Mouse (Mus musculus) heart, embryonic 11.5 days (tissue): ENCODE data around the gene Ano10. TPM values are rescaled to one million over a fixed set of nuclear protein-coding genes. Genes with fewer than 3 reads are reported as not detected.

ENCODE experiments used
- ATAC-seq: fragments of 200-750 bp; cut with Nextera tagmentation; replicated peaks from 2 replicates; pipeline ENCODE4 v1.8.0; 2017; ENCODE audit warnings: moderate library complexity; ENCODE audit not compliant: insufficient number of reproducible peaks, low FRiP score, low TSS enrichment
- H3K27ac ChIP-seq: fragments of 300-500 bp; sonication (generic); 2 replicates; pipeline ENCODE4 v1.5.1; 2014; ENCODE audit warnings: mild to moderate bottlenecking, low read depth, low read length
- H3K27me3 ChIP-seq: fragments of 300-500 bp; sonication (generic); 2 replicates; pipeline ENCODE4 v1.6.1; 2014; ENCODE audit warnings: mild to moderate bottlenecking, low read length, mixed read lengths; ENCODE audit not compliant: control insufficient read depth, insufficient read depth
- H3K36me3 ChIP-seq: fragments of 300-500 bp; sonication (generic); 2 replicates; pipeline ENCODE4 v1.6.1; 2014; ENCODE audit warnings: mild to moderate bottlenecking, low read length, moderate library complexity, mixed read lengths; ENCODE audit not compliant: control insufficient read depth, insufficient read depth
- H3K4me1 ChIP-seq: fragments of 300-500 bp; sonication (generic); 2 replicates; pipeline ENCODE4 v1.6.1; 2014; ENCODE audit warnings: low read length; ENCODE audit not compliant: control insufficient read depth, insufficient read depth
- H3K4me2 ChIP-seq: fragments of 300-500 bp; sonication (generic); 2 replicates; pipeline ENCODE4 v1.6.1; 2014; ENCODE audit warnings: mild to moderate bottlenecking, moderate library complexity
- H3K4me3 ChIP-seq: fragments of 300-500 bp; sonication (generic); 2 replicates; pipeline ENCODE4 v1.5.1; 2014; ENCODE audit warnings: low read depth, low read length
- H3K9ac ChIP-seq: fragments of 300-500 bp; sonication (generic); 2 replicates; pipeline ENCODE4 v1.6.1; 2014; ENCODE audit warnings: mild to moderate bottlenecking, low read depth, low read length, moderate library complexity
- H3K9me3 ChIP-seq: fragments of 300-500 bp; sonication (generic); replicated peaks from 2 replicates; pipeline ENCODE4 v1.6.1; 2016; ENCODE audit warnings: low read length; ENCODE audit not compliant: control insufficient read depth
- WGBS: fragments of 180-500 bp; shearing (Covaris S2); extraction: QIAGEN DNeasy Blood & Tissue Kit; methylation state at CpG from one replicate; pipeline ENCODE4 v1.1.7; 2014; ENCODE audit not compliant: insufficient replicate concordance; 5-methylcytosine and 5-hydroxymethylcytosine counted together
- polyA plus RNA-seq: library from polyadenylated mRNA; unstranded; fragments of >200 nt; fragmentation: Nextera tagmentation; extraction: Ambion mirVana; gene quantifications from 2 replicates; pipeline ENCODE4 v1.2.1, GENCODE M21; 2014

Ano10 gene
- polyA plus RNA-seq, 1 experiment from 2014 or later: 34.0 TPM

DNA sequence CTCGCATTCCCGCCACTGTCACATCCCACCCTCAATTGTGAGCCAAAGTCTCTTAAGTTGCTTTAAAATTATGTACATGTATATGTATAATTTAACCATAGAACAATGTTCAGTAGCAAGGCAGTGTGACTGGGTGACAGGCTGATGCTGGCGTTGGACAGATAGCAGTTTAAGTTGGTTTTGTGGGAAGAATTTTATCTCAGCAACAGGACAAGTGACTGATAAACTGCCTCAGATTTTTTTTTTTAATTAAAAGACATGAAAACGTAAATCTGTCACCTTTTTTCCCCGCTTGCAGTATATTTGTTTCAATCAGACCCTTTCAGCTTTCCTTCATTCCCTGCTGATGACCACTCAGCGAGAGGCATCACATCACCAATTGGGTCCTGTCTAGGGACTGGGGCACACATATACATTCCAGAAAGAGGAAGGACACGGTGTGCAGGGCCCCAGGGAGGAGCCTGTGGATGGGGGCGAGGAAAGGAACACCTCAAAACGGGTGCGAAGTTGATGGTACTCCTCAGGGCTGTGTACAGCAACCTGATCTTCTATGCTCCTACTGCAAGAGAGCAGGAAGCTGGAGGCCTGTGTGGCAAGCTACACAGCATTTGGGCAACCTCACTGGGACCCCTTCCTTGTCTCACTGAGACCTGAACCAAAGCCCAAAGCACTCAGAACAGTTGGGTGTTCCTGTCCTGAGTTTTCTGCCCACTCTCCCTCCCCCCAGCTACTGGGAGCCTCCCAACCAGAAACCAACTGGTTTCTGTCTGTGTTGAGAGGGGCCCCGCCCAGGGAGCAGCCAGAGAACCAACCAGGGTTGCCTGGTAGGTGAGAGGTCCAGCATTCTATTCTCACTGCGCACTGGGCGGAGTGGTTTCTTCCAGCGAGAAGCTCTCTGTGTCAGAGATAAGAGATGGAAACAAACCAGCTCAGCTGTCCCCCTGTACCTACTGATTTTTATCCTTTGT lies 15.1 kb upstream of the Ano10 start:
- Histone ChIP-seq H3K4me2 (peak overlapping the region; percentile 25; the same call in 1 of the 2 replicates), H3K4me1 (peaks cover 9% of the 10 kb centered on the region), H3K27ac (no peak overlapping the region), H3K9ac (no peak overlapping the region), H3K27me3 (no peaks in the 10 kb centered on the region), H3K9me3 (no peaks in the 10 kb centered on the region), H3K36me3 (no peaks in the 10 kb centered on the region), H3K4me3 (no peak overlapping the region)
- ATAC-seq: no peak
- 53% methylated on average over 14 of the region's 14 CpGs for WGBS

DNA sequence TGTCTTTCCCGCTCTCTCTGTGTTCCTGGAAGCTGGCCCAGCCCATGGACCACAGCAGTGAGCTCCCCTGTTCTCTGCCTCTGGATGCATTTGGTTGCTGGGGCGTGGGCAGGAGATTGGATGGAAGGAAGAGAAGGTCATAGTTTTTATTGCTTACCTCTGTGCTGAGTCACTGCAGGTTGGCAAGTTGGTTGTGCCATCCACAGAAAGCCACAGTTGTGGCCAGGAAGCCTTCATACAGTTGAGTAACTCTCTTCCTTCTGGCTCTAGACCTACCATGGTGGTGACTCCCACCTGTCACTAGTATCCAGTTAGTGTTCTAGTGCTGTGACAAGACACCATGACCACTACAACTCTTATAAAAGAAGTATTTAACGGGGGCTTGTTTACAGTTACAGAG lies 11.1 kb upstream of the Ano10 start:
- ATAC-seq: no peak
- Histone ChIP-seq H3K4me3 (no peak overlapping the region), H3K27me3 (no peaks in the 10 kb centered on the region), H3K27ac (no peak overlapping the region), H3K4me1 (peaks cover 9% of the 10 kb centered on the region), H3K9ac (no peak overlapping the region), H3K36me3 (no peaks in the 10 kb centered on the region), H3K4me2 (no peak overlapping the region), H3K9me3 (no peaks in the 10 kb centered on the region)
- WGBS: 77% methylated on average over 3 of the region's 3 CpGs

DNA sequence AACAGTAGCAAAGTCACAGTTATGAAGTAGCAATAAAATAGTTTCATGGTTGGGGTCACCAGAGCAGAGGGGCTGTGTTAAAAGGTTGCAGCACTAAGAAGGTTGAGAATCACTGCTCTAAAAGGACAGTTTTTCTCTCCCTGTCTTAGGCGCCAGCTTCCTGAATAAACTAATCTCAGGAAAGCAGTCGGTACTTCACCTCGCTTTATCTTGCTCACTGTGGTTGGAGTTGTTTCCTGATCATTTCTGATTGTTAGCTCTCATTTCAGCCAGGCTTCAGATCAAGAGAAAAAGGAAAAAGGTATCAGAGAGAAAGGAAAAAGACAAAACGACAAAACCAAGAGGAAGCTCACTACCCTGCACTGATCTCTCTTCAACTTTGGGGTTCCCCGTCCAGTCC lies 1.9 kb upstream of the Ano10 start:
- ATAC-seq: no peak
- no peaks in the 10 kb centered on the region for H3K9me3 ChIP-seq
- no peak overlapping the region for H3K4me3 ChIP-seq
- WGBS: 67% methylated on average over 5 of the region's 5 CpGs
- no peak overlapping the region for H3K27ac ChIP-seq
- H3K4me2 ChIP-seq: no peak overlapping the region
- H3K27me3 ChIP-seq: no peaks in the 10 kb centered on the region
- H3K4me1 ChIP-seq: peaks cover 8% of the 10 kb centered on the region
- H3K9ac ChIP-seq: no peak overlapping the region
- no peaks in the 10 kb centered on the region for H3K36me3 ChIP-seq

DNA sequence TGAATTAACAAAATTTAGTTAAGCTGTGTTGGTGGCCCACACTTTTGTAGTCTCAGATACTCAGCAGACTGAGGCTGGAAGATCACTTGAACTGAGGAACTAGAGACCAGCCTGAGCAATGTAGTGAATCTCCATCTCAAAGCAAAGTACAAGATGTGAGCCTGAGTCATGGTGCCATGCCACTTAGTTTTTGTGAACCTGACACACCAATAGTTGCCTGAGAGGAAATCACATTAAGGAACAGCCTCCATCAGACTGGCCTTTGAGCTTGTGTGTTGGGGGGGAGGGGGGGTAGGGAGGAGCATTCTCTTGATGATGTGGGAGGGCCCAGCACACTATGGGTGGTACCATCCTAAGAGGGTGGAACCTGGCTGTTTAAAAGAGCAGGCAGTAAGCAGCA lies 1.2 kb upstream of the Ano10 start:
- Histone ChIP-seq H3K4me2 (no peak overlapping the region), H3K9me3 (no peaks in the 10 kb centered on the region), H3K9ac (no peak overlapping the region), H3K27me3 (no peaks in the 10 kb centered on the region), H3K4me3 (no peak overlapping the region), H3K4me1 (peaks cover 8% of the 10 kb centered on the region), H3K36me3 (no peaks in the 10 kb centered on the region), H3K27ac (no peak overlapping the region)
- ATAC-seq: no peak

DNA sequence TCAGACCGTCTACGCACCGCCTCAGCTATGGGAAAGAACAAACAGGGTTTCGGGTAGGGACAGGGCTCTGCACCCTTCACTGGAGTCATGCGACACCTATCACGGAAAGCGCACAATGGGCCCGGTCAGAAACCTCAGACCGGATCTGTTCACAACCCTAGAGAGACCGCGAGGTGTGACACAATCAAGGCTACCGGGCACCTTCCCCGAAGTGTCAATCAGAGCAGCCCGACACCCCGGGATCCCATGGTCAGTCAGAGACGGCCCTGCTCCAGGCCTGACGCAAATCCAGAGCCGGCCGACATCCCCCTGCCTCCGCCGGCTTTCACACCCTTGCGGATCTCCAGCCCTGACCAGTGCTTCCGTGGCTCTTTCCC lies 370 bp downstream of the Ano10 start:
- Histone ChIP-seq H3K4me3 (peak overlapping the region; percentile 71), H3K9me3 (no peaks in the 10 kb centered on the region), H3K27me3 (no peaks in the 10 kb centered on the region), H3K4me2 (peak overlapping the region; percentile 61), H3K27ac (peak overlapping the region; percentile 60; the same call in 1 of the 2 replicates), H3K9ac (peak overlapping the region; percentile 79), H3K4me1 (peaks cover 8% of the 10 kb centered on the region), H3K36me3 (no peaks in the 10 kb centered on the region)
- WGBS: 0% methylated on average over 23 of the region's 23 CpGs
- peak; percentile 53 for ATAC-seq

DNA sequence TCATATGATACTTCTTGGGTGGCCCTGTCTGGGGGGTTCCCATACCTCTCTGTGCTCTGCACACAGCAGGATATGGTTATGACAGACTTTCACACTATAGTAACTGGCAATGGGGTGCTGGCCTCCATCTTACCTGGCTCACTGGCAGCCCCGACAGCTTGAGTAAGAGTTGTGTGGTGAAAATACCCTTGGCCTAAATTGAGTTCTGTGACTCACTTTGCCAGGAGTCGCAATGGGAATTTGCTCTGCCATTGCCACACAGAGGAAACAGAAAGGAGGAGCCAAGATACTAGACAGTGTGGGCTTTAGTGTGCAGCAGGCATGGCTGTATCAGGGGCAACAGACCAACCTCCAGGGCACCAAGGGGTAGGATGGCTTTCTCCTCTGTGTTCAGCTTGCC lies 4.0 kb downstream of the Ano10 start:
- no peak for ATAC-seq
- Histone ChIP-seq H3K9ac (no peak overlapping the region), H3K36me3 (no peaks in the 10 kb centered on the region), H3K27ac (no peak overlapping the region), H3K9me3 (no peaks in the 10 kb centered on the region), H3K4me2 (no peak overlapping the region), H3K4me1 (peaks cover 15% of the 10 kb centered on the region), H3K27me3 (no peaks in the 10 kb centered on the region), H3K4me3 (no peak overlapping the region)
- WGBS: 81% methylated on average over 2 of the region's 2 CpGs

DNA sequence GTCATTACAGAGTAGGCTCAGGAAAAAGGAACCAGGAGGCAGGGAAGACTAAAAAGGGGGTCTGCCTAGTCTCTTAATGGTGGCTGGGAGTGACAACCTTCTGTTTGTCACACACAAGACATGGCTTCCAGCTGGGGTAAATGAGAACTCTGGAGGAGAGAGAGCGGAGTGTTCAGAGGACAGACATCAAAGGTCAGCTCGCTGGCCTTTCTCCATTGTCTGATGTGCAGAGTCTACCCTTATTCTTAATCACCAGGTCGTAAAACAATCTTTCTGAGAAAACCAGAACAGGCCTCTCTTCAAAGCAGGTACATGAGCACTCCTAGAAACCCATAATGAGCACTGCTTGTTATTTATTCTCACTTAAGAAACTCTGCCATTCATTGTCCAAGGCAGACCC lies 5.8 kb downstream of the Ano10 start:
- no peak for ATAC-seq
- Histone ChIP-seq H3K27me3 (no peaks in the 10 kb centered on the region), H3K36me3 (no peaks in the 10 kb centered on the region), H3K4me3 (no peak overlapping the region), H3K4me1 (peaks cover 13% of the 10 kb centered on the region), H3K9me3 (no peaks in the 10 kb centered on the region), H3K27ac (no peak overlapping the region), H3K9ac (no peak overlapping the region), H3K4me2 (no peak overlapping the region)
- WGBS: 73% methylated on average over 3 of the region's 3 CpGs

DNA sequence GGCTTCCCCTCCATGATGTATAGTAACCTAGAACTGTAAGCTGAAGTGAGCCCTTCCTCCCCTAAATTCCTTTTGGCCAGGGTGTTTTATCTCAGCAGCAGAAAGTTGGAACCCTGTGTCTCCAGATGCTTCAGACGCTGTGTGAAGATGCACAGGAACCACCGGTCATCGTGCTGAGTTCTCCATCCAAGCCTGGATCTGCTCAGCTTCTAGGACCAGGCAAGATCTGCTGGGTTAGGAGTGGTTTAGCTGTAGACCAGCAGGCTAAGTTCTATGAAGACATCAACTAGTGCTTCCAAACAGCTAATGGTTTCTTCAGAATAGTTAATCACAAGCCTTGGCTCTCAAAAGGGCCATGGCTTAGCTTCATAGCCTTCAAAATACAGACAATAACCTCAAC lies 6.7 kb downstream of the Ano10 start:
- H3K4me2 ChIP-seq: no peak overlapping the region
- H3K27me3 ChIP-seq: no peaks in the 10 kb centered on the region
- no peaks in the 10 kb centered on the region for H3K9me3 ChIP-seq
- no peak overlapping the region for H3K4me3 ChIP-seq
- 79% methylated on average over 3 of the region's 3 CpGs for WGBS
- H3K9ac ChIP-seq: no peak overlapping the region
- no peaks in the 10 kb centered on the region for H3K36me3 ChIP-seq
- H3K4me1 ChIP-seq: peaks cover 7% of the 10 kb centered on the region
- no peak overlapping the region for H3K27ac ChIP-seq
- no peak for ATAC-seq

DNA sequence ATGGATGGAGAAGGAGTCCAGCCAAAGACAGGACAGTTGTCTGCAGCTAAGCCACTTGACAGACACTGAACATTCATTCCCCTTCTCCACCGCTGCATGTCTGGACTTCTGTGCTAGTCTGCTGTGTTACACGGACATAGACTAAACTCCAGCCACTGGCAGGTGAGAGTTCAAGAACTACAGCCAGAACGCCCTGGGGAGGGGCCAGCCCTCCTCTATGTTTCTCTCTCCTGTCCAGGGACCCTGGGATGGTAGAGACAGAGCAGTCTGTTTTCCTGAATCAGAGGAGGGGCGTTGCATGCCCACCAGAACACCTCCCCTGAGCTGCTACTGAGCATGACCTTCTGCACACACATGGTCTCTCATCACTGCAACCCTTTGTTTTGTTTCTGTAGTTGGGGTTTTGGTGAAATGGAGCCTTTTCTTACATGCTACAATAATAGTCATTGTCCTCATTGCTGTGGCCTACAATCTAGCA lies 8.4 kb downstream of the Ano10 start:
- 0 out of 2 replicates have a peak, but pooled peaks have one; percentile 49 for ATAC-seq
- 30% methylated on average over 4 of the region's 4 CpGs for WGBS
- no peak overlapping the region for H3K27ac ChIP-seq
- H3K36me3 ChIP-seq: no peaks in the 10 kb centered on the region
- peaks cover 7% of the 10 kb centered on the region for H3K4me1 ChIP-seq
- H3K9me3 ChIP-seq: no peaks in the 10 kb centered on the region
- no peaks in the 10 kb centered on the region for H3K27me3 ChIP-seq
- no peak overlapping the region for H3K9ac ChIP-seq
- peak overlapping the region; percentile 37 for H3K4me2 ChIP-seq
- no peak overlapping the region for H3K4me3 ChIP-seq
